Comparison of ENCODE assay signal across 31 mouse cellular contexts in the genomic region with DNA sequence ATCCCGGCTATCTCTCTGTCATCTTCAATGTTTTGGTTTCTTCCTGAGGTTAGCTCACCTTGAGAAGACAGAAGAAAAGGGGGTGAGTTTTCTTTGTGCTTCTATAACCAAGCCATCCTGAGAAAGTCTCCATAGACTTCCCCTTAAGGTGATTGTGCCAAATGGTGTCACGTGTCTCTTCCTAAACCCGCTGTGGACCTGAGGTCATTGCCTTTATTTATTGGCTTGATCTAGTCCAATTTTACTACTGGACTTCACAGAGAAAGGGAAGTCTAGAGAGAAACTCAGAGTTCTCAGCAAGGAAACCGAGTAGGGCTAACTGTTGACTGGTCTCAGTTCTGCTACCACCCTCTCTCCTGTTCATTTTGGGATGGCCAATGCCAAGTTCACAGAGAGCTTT.
"Had no signal": no experiment of that assay in that cellular context is flagged by ENCODE, and none has a peak within 500 bp of the region (broad histone marks: within the 10 kb centered on the region; RNA-seq: fewer than 3 reads in every experiment).

No protein-coding gene starts in this region.

- DNase-seq: left cerebral cortex, postnatal 4 days; liver, embryonic 13.5 days; liver, postnatal 0 days; lung, adult 18-20 months; lung, adult 2 months; lung, embryonic 14.5 days; lung, postnatal 10 days; lung, postnatal 14 days; lung, postnatal 36 days; lung, postnatal 4 days; midbrain, embryonic 14.5 days had no signal

- H3K4me2 ChIP-seq: limb, embryonic 12.5 days; limb, embryonic 13.5 days; limb, embryonic 15.5 days; liver, embryonic 11.5 days; liver, embryonic 12.5 days; liver, embryonic 13.5 days; liver, embryonic 15.5 days; lung, embryonic 14.5 days; lung, embryonic 15.5 days; midbrain, embryonic 12.5 days; midbrain, embryonic 13.5 days; midbrain, embryonic 15.5 days; neural tube, embryonic 12.5 days; neural tube, embryonic 13.5 days had no signal

- H3K27ac ChIP-seq: left cerebral cortex, adult 2 months; limb, embryonic 10.5 days; limb, embryonic 12.5 days; limb, embryonic 13.5 days; limb, embryonic 15.5 days; liver, embryonic 12.5 days; liver, embryonic 13.5 days; liver, embryonic 14.5 days; liver, embryonic 15.5 days; lung, embryonic 15.5 days; macrophage; midbrain, embryonic 10.5 days; midbrain, embryonic 12.5 days; midbrain, embryonic 13.5 days; midbrain, embryonic 15.5 days; neural tube, embryonic 12.5 days; neural tube, embryonic 13.5 days had no signal

- H3K4me3 ChIP-seq: left cerebral cortex, adult 2 months; limb, embryonic 10.5 days; limb, embryonic 12.5 days; limb, embryonic 13.5 days; limb, embryonic 15.5 days; liver, embryonic 12.5 days; liver, embryonic 13.5 days; liver, embryonic 15.5 days; lung, embryonic 15.5 days; megakaryocyte, embryonic 14.5 days; midbrain, embryonic 10.5 days; midbrain, embryonic 12.5 days; midbrain, embryonic 13.5 days; midbrain, embryonic 15.5 days; myocyte; neural tube, embryonic 12.5 days; neural tube, embryonic 13.5 days had no signal

- H3K4me1 ChIP-seq: liver, embryonic 12.5 days; liver, embryonic 13.5 days; liver, embryonic 15.5 days; megakaryocyte, embryonic 14.5 days had no signal

- ATAC-seq: liver, embryonic 12.5 days; liver, postnatal 0 days; lung, postnatal 0 days; midbrain, embryonic 13.5 days; midbrain, embryonic 15.5 days had no signal

- H3K27me3 ChIP-seq: limb, embryonic 12.5 days; limb, embryonic 13.5 days; limb, embryonic 15.5 days; liver, embryonic 12.5 days; liver, embryonic 13.5 days; liver, embryonic 15.5 days; lung, embryonic 15.5 days; midbrain, embryonic 12.5 days; midbrain, embryonic 13.5 days; midbrain, embryonic 15.5 days; neural tube, embryonic 12.5 days; neural tube, embryonic 13.5 days had no signal

- H3K36me3 ChIP-seq: limb, embryonic 10.5 days; limb, embryonic 12.5 days; limb, embryonic 13.5 days; limb, embryonic 15.5 days; liver, embryonic 12.5 days; liver, embryonic 13.5 days; liver, embryonic 15.5 days; lung, embryonic 15.5 days; midbrain, embryonic 10.5 days; midbrain, embryonic 12.5 days; midbrain, embryonic 13.5 days; midbrain, embryonic 15.5 days; neural tube, embryonic 12.5 days; neural tube, embryonic 13.5 days had no signal

- H3K9me3 ChIP-seq: limb, embryonic 10.5 days; limb, embryonic 12.5 days; limb, embryonic 13.5 days; limb, embryonic 15.5 days; liver, embryonic 12.5 days; liver, embryonic 13.5 days; liver, embryonic 15.5 days; lung, embryonic 15.5 days; midbrain, embryonic 10.5 days; midbrain, embryonic 13.5 days; midbrain, embryonic 15.5 days; neural tube, embryonic 12.5 days; neural tube, embryonic 13.5 days had no signal

- H3K9ac ChIP-seq: limb, embryonic 12.5 days; limb, embryonic 13.5 days; limb, embryonic 15.5 days; liver, embryonic 12.5 days; liver, embryonic 13.5 days; liver, embryonic 14.5 days; liver, embryonic 15.5 days; liver, postnatal 0 days; lung, embryonic 14.5 days; lung, embryonic 15.5 days; midbrain, embryonic 12.5 days; midbrain, embryonic 13.5 days; midbrain, embryonic 15.5 days; neural tube, embryonic 12.5 days; neural tube, embryonic 13.5 days had no signal
